Mouse (Mus musculus) liver, adult 2 months (tissue): ENCODE results near the gene Psma3.

Experiments used
- CTCF ChIP-seq: fragments of 200-500 bp; IDR thresholded peaks from 2 replicates; pipeline ENCODE4 v1.5.1; 2011; ENCODE audit warnings: low read depth, low read length, control low read depth
- POLR2A ChIP-seq: fragments of 200-500 bp; IDR thresholded peaks from 2 replicates; pipeline ENCODE4 v1.6.1; 2011; ENCODE audit warnings: low read length, control low read depth; ENCODE audit not compliant: insufficient read depth; ENCODE audit errors: extremely low read depth

- TF ChIP-seq CTCF (no peak), POLR2A (no peak)
Measured at GRCm38 (mm10) chr12:70978345-70978744, 3.9 kb downstream of the Psma3 start.
